In the genomic region with DNA sequence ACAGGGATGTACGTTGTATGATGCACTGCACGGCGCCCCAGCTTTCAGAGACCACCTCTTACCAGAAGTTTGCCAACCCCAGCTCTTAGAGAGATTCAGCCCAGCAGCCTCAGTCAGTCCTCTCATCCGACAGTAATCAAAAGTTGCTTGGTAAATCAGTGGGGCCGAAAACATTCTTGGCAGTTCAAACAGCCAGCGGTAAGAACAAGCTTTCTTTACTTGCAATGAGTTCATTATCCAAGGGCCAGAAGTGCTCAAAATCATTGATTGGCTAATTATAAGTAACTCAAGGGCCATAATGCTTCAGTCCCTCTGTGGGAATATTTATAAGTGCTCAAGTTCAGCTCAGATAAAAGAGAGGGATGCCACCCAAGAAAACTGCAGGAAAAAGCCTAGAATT, we compare ENCODE assay signal across 12 mouse cellular contexts.
DNase-seq lines count a peak whose midpoint lies in the region; ATAC-seq lines count a peak whose summit lies in the region.
"Had no signal": no experiment of that assay in that cellular context is flagged by ENCODE, and none has a peak within 500 bp of the region (broad histone marks: within the 10 kb centered on the region; RNA-seq: fewer than 3 reads in every experiment).

No protein-coding gene starts in this region.

- H3K4me3 ChIP-seq in midbrain, embryonic 10.5 days = no peak overlapping the region
- H3K4me3 ChIP-seq in midbrain, embryonic 14.5 days (replicated peaks; ENCODE audit: low read depth, low read length) = no peak overlapping the region
- no peak overlapping the region for H3K4me3 ChIP-seq in forebrain, embryonic 14.5 days (ENCODE audit: low read depth, low read length)
- H3K4me3 ChIP-seq in limb, embryonic 15.5 days = no peak overlapping the region

- no peak overlapping the region for H3K9ac ChIP-seq in midbrain, embryonic 14.5 days (replicated peaks; ENCODE audit: low read length)
- no peak overlapping the region for H3K9ac ChIP-seq in forebrain, embryonic 14.5 days (ENCODE audit: low read length)
- no peak overlapping the region for H3K9ac ChIP-seq in limb, embryonic 15.5 days

- H3K9me3 ChIP-seq in midbrain, embryonic 10.5 days (replicated peaks) = peaks cover 21% of the 10 kb centered on the region
- H3K9me3 ChIP-seq in midbrain, embryonic 14.5 days (ENCODE audit: control insufficient read depth, low read length) = peaks cover 15% of the 10 kb centered on the region
- H3K9me3 ChIP-seq in forebrain, embryonic 14.5 days (replicated peaks; ENCODE audit: control insufficient read depth, low read length) = peaks cover 15% of the 10 kb centered on the region; the same call in 1 of the 2 replicates
- 0 out of 2 replicates have a peak, but pooled peaks cover 3% of the 10 kb centered on the region for H3K9me3 ChIP-seq in limb, embryonic 15.5 days

- WGBS in midbrain, embryonic 10.5 days = 84% methylated on average over 6 of the region's 6 CpGs
- 87% methylated on average over 6 of the region's 6 CpGs for WGBS in midbrain, embryonic 14.5 days
- 22% methylated on average over 6 of the region's 6 CpGs for WGBS in forebrain, embryonic 14.5 days
- 66% methylated on average over 6 of the region's 6 CpGs for WGBS in limb, embryonic 15.5 days

- H3K27me3 ChIP-seq in midbrain, embryonic 10.5 days (ENCODE audit: low read depth, poor library complexity, severe bottlenecking) = no peaks in the 10 kb centered on the region
- no peaks in the 10 kb centered on the region for H3K27me3 ChIP-seq in midbrain, embryonic 14.5 days (ENCODE audit: control insufficient read depth, insufficient read depth, low read length)
- H3K27me3 ChIP-seq in forebrain, embryonic 14.5 days (replicated peaks; ENCODE audit: control insufficient read depth, insufficient read depth, low read length) = no peaks in the 10 kb centered on the region
- H3K27me3 ChIP-seq in limb, embryonic 15.5 days = no peaks in the 10 kb centered on the region

- no peak for ATAC-seq in midbrain, embryonic 14.5 days (ENCODE audit: low FRiP score, low TSS enrichment)
- peak; percentile 70 for ATAC-seq in forebrain, embryonic 14.5 days
- ATAC-seq in limb, embryonic 15.5 days (ENCODE audit: insufficient number of reproducible peaks, low FRiP score, low TSS enrichment, low read depth) = no peak

- peak overlapping the region; percentile 71 for H3K27ac ChIP-seq in midbrain, embryonic 10.5 days (replicated peaks)
- no peak overlapping the region for H3K27ac ChIP-seq in midbrain, embryonic 14.5 days (replicated peaks; ENCODE audit: low read depth, low read length)
- H3K27ac ChIP-seq in forebrain, embryonic 14.5 days (ENCODE audit: low read depth, low read length) = peak overlapping the region; percentile 72
- H3K27ac ChIP-seq in limb, embryonic 15.5 days = peak overlapping the region; percentile 80

- DNase-seq in heart, adult 11 months = peak; percentile 49
- DNase-seq in heart, adult 18-20 months = no peak
- DNase-seq in midbrain, embryonic 10.5 days (ENCODE audit: low spot score) = no peak
- no peak for DNase-seq in midbrain, embryonic 14.5 days
- peak; percentile 75 for DNase-seq in forebrain, embryonic 14.5 days (ENCODE audit: low spot score)
- no peak for DNase-seq in frontal cortex, postnatal 25 days (ENCODE audit: low spot score in 2 of 2)
- no peak for DNase-seq in adrenal gland, postnatal 36 days
- DNase-seq: cerebellum, adult 8-10 months; kidney, adult 2 months; layer of hippocampus, adult 9-11 months; thymus, adult 2 months had no signal

- H3K4me1 ChIP-seq in midbrain, embryonic 10.5 days = peaks cover 37% of the 10 kb centered on the region
- no peaks in the 10 kb centered on the region for H3K4me1 ChIP-seq in midbrain, embryonic 14.5 days (ENCODE audit: control insufficient read depth, insufficient read depth, low read length)
- peaks cover 15% of the 10 kb centered on the region for H3K4me1 ChIP-seq in forebrain, embryonic 14.5 days (ENCODE audit: control insufficient read depth, insufficient read depth, low read length)
- H3K4me1 ChIP-seq in limb, embryonic 15.5 days = peaks cover 47% of the 10 kb centered on the region

- H3K36me3 ChIP-seq in midbrain, embryonic 10.5 days = peaks cover 22% of the 10 kb centered on the region
- H3K36me3 ChIP-seq in midbrain, embryonic 14.5 days (ENCODE audit: control insufficient read depth, insufficient read depth, low read length) = no peaks in the 10 kb centered on the region
- H3K36me3 ChIP-seq in forebrain, embryonic 14.5 days (ENCODE audit: control insufficient read depth, insufficient read depth, low read length) = no peaks in the 10 kb centered on the region
- no peaks in the 10 kb centered on the region for H3K36me3 ChIP-seq in limb, embryonic 15.5 days

- H3K4me2 ChIP-seq in midbrain, embryonic 14.5 days (ENCODE audit: low read length) = no peak overlapping the region
- no peak overlapping the region for H3K4me2 ChIP-seq in forebrain, embryonic 14.5 days (ENCODE audit: low read length)
- no peak overlapping the region for H3K4me2 ChIP-seq in limb, embryonic 15.5 days

Comparison
In these comparisons a context has a peak if more than half of its experiments do, and no peak if none do; other contexts are left out.
1. DNase-seq: peak in heart, adult 11 months (single experiment) and forebrain, embryonic 14.5 days (single experiment); none in heart, adult 18-20 months (0 of 2), midbrain, embryonic 10.5 days (single experiment), midbrain, embryonic 14.5 days (single experiment), frontal cortex, postnatal 25 days (0 of 2) and adrenal gland, postnatal 36 days (0 of 2).